Mouse (Mus musculus): ENCODE measurements around the gene Zbtb44. TPM values are rescaled to one million over a fixed set of nuclear protein-coding genes. Genes with fewer than 3 reads are reported as not detected.

The Zbtb44 gene
- polyA plus RNA-seq, 1 experiment, result 6.3 TPM

DNA sequence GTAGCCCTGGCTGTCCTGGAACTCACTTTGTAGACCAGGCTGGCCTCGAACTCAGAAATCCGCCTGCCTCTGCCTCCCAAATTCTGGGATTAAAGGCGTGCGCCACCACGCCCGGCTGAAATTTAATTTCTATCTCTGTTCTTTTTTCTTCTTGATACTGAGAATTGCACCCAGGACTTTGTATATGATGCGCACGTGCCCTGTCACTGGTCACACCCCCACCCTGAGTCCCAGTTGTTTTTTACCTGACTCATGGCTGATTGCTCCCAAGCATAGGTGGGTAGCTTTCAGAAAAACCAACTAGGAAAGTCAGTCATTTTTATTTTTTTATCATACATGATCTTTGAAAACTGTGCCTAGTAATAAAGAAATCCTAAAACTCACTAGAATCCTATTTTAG, 40.3 kb downstream of the Zbtb44 start:
- no peak for DNase-seq (ENCODE audit: low read depth)

DNA sequence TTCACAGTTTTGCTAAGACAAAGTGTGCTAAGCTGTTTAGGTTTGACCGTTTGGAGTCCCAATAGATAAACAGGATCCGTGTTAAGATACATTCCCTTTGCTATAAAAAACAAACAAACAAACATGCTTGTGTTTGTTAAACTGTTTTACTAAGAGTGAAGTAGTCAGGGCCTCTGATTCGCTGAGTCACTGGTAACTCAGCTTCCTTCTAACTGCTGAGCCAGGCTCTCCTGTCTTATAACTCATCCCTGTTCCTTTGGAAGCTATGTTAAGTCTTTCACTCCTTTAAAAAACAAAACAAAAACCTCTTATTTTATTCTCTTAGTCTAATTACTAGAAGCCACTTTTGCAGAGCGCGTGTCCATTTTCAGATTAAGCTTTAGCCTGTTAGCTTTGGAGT, 41.8 kb downstream of the Zbtb44 start:
- no peak for DNase-seq (ENCODE audit: low read depth)

DNA sequence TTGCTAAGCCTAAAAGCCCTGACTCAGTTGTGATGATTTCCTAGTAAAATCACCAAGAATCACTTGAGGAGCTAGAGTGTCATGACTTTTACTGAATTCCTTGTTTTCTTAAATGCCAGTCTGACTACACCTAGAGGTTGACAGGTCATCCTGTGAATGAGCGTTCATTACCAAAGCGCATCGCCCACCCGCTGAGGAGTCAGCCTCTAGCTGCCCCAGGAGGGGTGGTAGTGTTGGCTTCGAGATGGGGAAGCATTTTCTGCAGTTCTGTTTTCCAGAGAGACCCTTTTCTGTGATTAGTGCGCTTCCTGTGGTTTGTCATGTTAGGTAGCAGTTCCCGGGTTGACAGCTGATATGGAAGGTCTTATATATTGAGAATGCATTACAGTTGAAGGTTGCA, 43.4 kb downstream of the Zbtb44 start:
- DNase-seq (ENCODE audit: low read depth), result no peak

DNA sequence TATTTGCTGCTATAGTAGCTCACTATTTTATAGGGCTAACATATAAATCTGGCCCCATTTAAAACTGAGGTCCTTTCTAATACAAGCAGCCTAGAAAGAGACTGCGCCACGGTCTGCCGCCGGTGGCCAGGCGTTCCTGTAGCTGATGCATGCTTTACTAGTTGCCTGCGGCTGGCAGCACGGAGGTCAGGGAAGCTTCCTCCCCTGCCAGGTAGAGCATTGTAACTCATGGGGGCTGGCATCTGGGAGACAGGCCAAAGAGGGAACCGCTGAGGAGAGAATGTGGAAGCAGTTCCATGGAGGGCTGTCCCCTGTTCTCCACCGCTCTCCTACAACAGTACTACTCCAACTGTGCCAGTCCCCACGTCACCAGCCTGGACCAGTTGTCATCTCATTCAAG, 44.4 kb downstream of the Zbtb44 start:
- no peak for DNase-seq (ENCODE audit: low read depth)

DNA sequence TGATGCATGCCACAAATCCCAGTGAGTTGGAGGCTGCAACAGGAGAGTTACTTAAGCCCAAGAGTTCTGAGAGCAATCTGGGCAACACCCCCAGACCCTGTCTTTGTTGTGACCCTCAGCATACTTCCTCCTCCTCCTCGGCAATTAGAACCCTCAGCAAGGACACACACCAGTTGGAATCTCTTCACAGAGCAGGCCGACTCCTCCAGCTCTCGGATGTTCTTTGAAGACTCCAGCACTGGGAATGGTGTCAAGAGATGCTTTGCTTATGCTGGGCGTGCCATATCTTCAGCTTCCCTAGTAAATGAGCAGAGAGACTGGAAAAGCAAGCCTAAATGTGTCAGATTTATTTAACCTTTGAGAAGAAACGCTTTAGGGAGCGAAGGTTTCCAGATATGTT, 50.3 kb downstream of the Zbtb44 start:
- DNase-seq (ENCODE audit: low read depth), result no peak

DNA sequence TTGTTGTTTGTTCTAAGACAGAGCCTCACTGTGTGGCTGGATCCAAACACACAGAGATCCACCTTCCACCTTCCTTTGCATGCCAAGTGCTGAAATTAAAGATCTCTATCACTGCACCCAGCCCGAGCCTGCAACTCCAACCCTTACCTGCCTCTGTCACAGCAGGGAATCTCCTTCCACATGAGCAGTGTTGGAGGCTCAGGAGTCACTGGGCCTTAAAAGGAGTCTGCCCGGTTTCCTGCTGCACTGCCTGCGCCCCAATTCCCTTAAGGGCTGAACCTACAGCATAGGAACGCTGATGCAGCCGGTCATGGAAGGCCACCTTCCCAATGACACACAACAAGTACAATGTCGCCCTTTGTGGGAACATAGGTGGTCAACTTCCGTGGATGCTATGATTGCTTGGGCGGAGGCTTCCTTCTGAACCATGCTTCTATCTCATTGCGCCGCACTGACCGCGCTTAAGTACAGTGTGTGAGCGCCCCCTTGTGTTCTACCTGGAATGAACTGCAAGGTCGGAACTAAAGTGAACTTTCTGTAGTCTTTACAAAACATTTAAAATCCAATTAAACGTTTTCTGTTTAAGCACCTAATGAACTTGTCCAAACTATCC, 51.7 kb downstream of the Zbtb44 start:
- DNase-seq (ENCODE audit: low read depth), result no peak

DNA sequence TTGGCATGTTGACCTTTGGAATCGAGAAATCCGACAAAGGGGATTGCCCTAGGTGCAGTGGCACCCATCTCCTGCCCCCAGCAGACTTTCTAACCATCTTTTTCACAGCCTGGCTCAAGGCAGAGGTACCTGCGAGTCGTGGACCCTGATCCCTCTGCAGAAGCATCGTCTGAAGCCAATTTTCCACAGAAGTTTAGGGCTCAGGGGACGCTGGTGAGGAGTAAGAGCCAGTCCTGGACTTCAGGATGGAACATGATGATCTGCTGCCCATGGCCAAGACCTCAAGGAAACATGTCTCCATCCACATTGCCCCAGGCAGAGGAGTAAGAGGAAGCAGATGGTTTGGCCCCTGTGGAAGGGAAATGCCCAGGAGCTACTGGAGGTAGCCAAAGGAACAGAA, 52.3 kb downstream of the Zbtb44 start:
- no peak for DNase-seq (ENCODE audit: low read depth)

DNA sequence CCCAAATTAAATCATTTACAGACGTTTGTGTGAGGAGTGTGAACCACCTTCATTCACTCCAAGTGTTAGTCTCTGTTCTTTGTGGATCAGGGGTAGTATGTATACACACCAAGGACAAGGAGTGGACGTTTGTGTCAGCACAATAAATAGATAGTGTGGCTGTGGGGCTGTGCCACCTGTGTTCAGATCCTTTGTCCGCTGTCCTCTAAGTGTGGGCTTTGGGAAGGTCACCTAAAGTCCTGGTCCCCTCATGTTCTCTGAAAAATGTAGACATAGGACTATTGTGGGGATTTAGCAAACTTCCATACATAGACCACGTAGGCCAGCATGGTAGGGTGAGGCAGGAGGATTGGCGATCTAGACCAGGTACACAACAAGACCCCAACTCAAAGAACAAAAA, 55.1 kb downstream of the Zbtb44 start:
- no peak for DNase-seq (ENCODE audit: low read depth)

DNA sequence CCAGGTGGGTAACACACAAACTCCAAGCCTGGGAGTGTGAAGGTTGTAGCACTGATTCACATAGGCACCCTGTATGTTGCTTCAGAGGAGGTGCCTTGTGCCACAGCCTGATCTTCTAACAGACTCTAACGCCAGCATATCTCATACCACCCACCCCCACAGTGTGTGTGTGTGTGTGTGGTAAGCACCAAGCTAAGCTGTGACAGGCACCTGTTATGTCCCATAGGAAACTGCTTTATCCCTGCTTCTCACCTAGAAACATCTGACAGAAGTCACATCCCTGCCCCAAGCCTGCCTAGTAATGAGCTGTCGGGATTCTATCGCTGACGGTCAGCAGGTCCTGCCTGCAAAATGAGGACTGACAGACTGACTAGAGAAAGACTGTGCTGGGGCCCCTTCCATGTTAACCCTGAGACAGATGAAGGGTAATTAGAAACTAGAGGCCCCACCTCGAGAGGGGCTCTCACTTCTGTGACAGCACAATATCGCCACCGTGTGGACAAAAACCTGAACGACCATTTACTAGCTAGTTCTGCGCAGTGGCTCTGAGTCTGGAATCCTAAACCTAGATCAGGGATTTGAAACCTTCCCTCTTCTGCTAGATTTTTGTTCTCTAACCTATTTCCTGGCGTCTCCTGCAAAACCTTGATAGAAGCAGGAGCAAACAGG, 55.8 kb downstream of the Zbtb44 start:
- no peak for DNase-seq (ENCODE audit: low read depth)

DNA sequence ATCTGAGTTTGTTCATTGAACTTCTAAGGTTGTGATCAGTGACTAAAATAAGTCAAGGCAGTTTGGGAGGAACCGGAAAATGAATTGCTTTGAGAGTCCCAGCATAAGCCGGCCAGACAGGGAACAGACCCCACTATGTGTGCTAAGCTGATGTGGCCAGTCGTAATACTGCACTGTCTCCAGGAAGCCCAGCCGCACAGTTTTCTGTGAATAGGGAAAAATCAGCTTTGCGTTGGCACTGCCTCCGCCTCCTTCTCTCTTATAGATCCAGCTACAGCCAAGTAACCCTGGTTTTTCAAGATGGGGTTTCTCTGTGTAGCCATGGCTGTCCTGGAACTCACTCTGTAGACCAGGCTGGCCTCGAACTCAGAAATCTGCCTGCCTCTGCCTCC, 56.3 kb downstream of the Zbtb44 start:
- no peak for DNase-seq (ENCODE audit: low read depth)

DNA sequence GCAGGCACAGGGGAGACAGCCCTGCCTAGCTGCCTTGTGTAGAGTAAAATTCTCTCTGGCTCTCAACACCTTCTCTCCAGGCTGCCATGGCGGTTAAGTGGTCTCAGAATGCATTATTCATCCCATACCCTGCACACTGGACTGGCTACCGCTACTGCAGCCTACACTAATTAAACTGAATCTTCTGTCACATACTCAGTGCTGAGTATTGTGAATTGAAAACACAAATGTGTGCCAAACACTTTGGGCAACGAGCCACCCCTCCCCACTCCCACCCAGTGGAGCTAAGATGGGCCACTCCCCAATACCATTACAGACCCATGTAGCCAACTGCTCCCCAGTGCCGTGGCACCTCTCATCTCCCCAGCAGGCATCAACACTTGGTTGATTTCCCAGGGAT, 57.0 kb downstream of the Zbtb44 start:
- no peak for DNase-seq (ENCODE audit: low read depth)

DNA sequence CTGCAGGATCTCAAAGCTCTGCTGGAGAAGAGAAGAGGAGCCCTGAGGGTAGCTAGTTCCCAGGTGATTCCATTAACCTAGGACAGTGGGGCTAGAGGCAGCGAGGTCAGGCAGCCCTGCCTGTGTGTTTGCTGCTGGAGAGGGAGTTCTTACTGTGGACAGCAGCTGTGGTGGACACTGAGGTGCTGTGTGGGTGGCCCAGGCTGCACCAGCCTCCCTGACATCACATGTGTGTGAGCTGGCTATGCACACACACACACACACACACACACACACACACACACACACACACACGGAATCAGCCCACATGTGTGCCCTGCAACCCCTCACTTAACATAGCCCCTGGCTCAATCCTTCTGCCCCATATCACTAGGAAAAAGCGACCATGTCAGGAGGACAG, 57.7 kb downstream of the Zbtb44 start:
- no peak for DNase-seq (ENCODE audit: low read depth)

DNA sequence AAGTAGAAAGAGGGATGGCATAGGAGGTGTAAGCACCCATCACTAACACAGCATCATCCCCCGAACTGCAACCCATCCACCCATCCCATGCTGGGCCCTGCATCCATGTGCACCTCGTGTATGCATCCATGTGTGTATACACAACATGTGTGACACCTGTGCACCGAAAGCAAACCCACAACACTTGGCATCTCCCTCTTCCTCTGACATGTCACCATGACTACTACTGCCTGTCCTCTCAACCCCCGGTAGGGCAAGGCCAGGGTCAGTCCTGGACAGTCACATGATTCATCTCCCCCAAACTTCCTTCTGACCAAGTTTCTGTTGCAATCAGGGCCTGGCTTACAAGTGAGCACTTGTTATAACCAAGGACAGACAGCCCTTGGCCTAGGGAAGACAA, 58.4 kb downstream of the Zbtb44 start:
- no peak for DNase-seq (ENCODE audit: low read depth)

DNA sequence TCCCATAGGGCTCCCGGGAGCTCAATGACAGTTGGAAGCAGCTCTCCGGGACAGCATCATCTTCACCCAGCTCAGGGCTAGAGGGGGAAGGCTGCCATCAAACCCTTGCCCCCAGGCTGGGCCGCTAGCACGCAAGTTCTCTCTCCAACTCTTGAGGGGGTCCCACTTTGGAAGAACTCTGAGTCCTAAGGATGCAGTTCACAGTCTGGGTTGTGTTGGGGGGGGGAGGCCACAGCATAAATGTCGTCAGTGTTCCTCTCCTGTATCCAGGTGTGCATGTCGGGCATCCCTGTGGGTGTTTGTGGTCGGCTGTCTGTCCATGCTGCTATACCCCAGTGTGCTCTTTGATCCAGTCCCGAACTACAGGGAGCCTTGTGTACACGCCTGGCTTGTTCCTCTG, 59.1 kb downstream of the Zbtb44 start:
- no peak for DNase-seq (ENCODE audit: low read depth)

DNA sequence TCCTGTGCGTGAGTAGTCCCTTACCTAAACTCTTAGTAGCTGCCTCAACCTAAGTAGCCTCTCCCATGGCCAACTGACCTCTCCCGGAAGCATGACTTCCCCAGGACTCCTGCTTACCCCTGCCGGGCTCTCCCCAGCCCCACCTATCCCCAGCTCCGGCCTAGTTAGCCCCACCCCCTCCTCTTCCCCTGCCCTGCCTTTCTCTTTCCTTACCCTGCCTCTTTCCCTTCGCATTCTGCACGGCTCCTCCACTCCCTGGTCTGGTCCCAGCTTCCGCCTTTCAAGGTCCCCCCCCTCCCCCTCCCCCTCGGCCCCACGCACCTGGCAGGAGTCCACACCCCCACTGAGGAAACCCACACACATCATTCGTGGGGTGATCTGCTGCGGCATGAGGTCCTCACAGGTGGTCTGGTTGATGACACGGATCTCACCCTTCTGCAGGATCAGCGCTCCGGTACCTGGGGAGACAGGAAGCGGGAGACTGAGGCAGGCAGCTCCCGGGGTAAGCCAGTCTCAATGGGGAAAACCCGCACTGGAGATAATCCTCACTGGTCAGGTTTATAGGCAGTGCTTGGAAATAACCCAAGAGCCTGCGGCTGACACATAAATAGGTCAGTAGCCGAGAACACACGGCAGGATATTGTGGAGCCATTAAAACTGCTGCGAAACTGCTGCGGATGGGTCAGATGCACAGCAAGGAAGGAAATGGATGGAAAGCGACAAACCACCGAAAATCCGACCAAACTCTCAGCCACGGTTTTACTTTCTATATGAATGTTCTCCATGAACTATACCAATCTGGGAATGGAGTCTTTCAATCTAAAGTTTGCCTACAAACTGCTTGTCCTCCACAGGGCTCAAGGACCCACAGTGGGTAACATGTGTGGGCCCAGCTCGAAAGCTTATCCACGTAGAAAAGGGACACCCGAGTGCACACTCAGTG, 59.9 kb downstream of the Zbtb44 start:
- DNase-seq (ENCODE audit: low read depth), result no peak

DNA sequence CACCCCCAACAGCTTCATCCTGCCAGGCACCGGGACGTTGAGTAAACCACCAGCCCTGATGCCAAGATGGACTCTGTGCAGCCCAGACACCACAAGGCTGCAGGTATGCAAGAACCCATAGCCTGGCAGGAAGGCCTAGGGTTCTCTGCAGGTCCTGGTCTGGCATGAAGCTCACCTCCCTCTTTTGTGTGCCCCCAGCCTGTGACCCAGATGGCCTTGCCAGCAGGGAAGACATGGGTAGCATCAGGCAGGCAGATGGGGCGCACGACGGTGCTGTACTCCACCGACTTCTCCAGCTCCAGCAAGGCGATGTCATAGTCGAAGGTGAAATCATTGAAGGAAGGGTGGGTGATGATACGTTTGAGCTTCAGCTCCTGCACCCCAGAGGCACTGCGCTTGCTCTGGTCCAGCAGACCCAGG, 60.7 kb downstream of the Zbtb44 start:
- no peak for DNase-seq (ENCODE audit: low read depth)

DNA sequence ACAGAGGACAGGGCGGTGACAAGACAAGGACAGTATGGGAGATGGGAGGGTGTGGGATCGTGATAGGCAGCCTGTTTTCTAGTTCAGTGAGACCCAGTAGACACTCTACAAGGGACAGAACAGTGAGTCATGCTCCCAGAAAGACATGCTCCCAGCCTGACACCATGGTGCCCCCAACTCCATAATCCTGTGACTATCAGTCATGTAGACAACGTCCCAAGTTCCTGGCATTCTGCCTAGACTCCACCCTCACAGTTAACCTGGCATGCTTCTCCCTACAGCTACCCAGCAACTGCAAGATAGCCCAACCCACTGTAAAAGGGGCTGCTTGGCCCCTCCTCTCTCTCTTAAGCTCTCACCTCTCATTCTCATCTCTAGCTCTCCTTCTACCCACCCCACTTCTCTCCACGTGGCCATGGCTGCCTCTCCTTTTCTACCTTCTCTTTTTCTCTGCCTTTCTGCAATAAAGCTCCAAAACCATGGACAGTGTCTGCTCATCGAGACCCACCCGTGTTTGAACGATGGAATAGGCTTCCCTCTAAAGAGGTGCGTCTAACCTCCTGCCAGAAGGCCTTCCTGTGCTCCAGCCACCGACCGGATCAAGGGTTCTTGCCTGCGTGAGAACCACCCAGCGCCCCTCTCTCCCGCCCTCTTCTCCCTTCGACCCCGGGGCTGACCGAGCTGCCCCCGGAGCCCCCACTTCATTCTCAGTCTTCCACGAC, 61.8 kb downstream of the Zbtb44 start:
- no peak for DNase-seq (ENCODE audit: low read depth)

DNA sequence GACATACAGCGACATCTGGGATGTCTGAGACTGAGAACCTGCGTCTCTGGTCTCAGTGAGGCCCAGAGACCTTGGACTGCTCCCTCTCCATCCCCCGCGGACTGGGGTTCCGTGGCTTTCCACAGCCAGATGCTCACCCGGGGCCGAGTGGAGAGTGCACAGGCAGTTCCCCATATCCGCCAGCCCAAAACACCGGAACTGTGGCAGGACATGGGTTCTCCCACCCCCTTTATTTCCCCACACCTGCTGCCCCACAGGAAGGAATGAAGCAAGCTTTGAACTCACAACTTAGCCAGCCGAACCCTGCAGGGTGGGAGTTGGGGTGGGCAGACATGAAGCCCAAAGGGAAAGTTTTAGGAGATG, 62.4 kb downstream of the Zbtb44 start:
- no peak for DNase-seq (ENCODE audit: low read depth)

DNA sequence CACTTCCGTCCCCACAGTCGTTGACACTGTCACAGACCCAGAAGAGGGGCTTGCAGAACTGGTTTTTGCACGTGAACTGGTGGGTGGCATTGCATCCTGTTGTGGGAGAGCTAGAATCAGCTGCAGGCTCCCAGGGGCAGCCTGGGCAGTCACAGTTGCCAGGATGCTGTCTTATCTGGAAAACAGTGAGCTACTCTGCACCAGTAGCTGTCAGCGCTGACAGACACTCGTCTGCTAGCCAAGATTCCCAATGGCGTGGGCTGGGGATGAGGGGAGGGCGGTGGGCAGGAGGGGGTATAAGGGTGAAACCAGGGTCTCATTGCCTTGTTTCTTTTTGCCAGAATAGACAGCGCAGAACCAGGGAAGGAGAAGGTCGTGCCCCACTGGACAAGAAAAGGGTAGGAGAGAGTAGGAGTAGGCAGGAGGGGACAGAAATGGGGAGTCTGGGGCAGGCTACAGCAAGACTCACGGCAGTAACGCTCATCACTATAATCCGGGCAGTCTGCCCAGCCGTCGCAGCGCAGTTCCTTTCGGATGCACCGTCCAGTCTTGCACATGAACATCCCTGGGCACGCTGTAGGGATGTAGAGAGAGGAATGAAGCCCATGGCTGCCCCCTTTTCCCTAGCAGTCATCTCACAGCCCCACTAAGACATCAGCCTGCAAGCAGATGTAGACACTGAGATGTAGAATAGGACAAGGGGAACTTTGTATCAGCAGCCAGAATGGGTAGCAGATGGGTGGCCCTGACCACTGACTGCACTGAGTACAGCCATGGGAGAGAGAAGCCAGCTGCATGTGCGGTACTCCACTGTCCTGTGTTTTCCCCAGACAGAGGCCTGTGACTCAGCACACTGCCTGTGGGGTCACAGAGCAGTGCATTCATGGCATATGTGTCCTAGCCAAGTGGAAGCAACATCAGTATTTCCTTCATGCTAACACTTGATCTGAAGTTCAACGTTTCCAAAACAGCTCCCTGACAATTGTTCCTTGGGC, 66.9 kb downstream of the Zbtb44 start:
- no peak for DNase-seq (ENCODE audit: low read depth)

DNA sequence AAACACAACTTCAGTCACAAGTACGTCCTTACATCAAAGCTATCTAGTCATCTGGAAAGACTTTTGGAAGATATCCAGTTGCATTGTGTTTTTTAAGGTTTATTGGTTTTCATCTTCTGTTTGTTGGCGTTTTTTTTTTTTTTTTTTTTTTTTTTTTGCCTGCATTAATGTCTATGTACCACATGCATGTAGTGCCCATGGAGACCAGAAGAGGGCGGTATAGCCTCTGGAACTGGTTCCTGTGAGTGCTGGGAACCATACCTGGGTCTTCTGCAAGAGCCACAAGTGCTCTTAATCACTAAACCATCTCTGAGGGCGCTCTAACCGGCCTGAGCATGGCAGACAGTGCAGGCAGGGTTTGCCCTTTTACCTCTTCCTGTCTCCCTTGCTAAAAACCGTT, 67.7 kb downstream of the Zbtb44 start:
- no peak for DNase-seq (ENCODE audit: low read depth)

DNA sequence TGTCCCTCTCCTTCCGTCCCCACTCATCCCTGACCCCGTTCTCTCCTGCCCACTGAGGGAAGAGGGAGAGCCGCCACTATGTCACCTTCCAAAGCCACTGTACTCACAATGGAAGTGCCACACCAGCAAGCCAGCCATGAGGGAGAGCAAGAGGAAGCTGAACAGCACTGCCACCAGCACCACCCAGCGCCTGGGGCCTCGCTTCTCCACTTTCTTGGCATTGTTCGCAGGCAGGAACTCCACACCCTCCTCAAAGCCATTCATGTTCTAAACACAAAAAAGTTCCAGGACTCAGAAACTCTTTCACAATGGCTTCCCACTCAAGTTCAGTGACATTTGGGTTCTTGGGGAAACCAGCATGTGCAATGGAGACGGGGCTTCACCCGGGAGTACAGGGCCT, 78.0 kb downstream of the Zbtb44 start:
- no peak for DNase-seq (ENCODE audit: low read depth)
